Mouse (Mus musculus) C2C12 (cell line): ENCODE data around the gene Hfe.

ENCODE experiments used
- CEBPB ChIP-seq: IDR thresholded peaks from one replicate; pipeline ENCODE4 v1.6.1; 2011; ENCODE audit warnings: low read depth, mild to moderate bottlenecking, control low read depth, moderate library complexity
- CTCF ChIP-seq: IDR thresholded peaks from one replicate; pipeline ENCODE4 v1.5.1; 2011; ENCODE audit not compliant: control insufficient read depth, insufficient read depth, insufficient read length
- MAX ChIP-seq: IDR thresholded peaks from one replicate; pipeline ENCODE4 v1.6.1; 2011; ENCODE audit warnings: mild to moderate bottlenecking, control low read depth
- MYOD1 ChIP-seq: IDR thresholded peaks from one replicate; pipeline ENCODE4 v1.6.1; 2011; ENCODE audit warnings: low read depth; ENCODE audit not compliant: control insufficient read depth, insufficient read length
- USF1 ChIP-seq: IDR thresholded peaks from one replicate; pipeline ENCODE4 v1.6.1; 2011; ENCODE audit warnings: low read depth, mild to moderate bottlenecking, control low read depth, moderate library complexity

DNA sequence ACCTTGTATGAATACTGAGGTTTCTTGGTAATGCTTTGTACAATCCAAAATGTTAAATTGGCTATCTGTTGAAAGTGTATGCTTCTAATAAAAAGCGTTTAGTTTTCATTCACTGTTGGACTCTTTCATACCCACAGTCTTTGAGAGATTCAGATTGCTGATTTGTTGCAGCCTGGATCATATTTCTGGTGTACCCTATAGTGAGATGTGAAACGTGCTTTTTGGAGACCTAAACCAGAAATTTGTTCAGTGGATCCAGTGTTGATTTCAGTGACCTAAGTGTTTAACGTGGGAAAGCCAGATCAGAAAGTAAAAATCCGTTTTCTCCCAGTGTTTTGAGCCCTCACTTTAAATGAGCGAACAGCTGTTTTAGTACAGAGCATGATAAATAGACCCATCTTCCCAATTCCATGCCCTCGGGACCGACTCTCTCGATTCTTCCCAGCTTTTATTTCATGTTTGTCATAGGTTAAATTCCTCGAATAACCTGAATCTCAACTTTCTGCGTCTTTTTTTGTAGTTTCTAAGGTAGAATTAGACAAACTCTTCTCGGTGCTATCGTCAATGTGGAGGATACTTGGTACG, 29.7 kb upstream of the Hfe start:
- TF ChIP-seq USF1 (no peak), CTCF (no peak), MYOD1 (no peak), MAX (no peak), CEBPB (no peak)
